Mouse (Mus musculus) right cerebral cortex, postnatal 10 days (tissue): ENCODE results near the gene Efna3.

ENCODE experiments used
- DNase-seq, 2 experiments: peaks; one replicate each; pipeline ENCODE4 v3.0.0; 2021; ENCODE audit warnings: low spot score in 2 of 2

Gene Efna3

DNA sequence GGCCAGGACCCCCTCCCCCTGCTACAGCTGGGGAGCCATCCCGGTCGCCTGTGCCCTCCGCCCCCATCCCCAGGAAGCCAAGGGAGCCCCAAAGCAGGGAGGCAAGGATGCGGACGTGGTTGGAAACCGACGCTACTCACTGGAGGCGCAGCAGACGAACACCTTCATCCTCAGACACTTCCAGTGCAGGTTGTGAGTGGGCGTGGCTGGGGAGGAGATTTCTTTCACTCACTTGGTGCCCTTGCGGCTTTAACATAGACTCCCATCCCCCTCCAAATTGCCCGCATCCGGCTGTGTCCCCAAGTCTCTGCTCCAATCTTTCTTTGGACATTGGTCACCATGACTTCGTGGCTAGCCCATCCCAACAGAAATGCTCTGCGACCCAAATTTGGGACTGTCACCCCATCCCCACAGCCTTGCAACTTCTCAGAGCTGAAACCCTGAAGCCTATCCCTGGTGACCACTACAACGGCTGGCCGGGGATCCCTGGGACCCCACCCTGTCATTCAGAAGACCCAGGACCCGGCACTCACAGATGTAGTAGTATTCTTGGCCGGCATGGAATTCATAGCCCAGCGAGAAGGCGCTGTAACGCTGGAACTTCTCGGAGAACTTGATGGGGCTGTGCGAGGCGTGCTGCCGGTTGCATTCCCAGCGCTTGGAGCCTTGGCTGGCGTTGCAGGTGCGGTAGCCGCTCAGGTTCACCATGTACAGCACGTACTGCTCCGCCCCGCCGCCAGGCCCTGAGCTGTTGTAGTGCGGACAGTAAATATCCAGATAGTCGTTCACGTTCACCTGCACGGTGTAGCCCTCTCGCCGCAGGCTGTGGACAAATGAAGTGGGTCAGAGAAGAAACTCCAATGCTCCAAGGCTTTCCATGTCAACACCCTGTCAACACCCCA, 6.6 kb downstream of the Efna3 start:
- peak in 1 of 2 experiments; percentile 53 for DNase-seq

DNA sequence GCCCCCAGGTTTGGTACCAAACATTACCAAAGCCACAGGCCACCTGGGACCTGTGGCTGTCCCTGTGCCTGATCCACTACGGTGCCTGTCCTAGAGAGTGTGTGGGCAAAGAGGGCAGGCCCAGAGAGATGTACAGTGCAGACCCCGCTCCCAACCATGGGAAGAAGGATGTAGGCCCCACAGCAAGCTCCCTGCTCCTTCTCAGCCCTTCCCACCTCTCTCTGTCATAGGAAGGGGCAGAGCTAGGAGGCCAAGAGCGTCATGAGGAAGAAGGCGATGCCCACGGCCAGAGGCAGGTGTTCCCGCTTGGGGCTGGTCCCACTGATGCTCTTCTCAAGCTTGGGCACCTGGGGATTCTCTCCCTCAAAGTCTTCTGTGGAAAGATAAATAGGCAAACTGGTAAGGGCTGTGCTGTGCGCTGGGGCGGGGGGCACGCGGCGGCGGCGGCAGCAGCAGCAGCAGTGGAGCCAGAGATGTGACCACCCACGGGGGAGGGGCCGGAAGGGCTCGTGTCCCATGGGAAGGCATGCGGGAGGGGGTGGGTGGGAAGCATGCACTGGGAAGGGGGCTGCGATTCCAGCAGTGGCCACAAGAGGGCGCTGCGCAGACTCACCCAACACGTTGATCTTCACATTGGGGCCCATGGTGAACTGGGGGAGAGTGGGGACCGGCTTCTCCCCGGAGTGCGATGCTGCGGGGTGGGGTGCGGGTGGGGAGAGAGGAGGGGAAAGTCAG, 7.4 kb downstream of the Efna3 start:
- DNase-seq = peak; percentile 82 to 86

DNA sequence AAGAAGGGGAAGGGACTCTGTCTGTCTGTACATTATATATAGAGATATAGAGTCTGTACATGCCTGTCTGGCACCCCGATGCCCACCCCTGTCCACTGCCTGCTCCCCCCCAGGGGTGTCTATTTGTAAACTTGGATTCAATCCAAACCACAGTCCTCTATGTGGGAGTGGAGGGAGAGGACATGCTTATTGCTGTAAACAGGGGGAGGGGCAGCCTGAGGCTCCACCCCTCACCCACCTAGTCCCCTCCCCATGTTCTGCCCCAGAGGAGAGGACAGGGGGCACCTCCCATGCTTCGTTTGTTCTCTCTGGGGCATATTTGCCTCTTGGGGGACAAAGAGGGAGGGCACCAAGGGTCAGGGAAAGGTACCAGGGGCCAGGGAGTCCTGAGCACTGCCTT, 8.0 kb downstream of the Efna3 start:
- DNase-seq = no peak

DNA sequence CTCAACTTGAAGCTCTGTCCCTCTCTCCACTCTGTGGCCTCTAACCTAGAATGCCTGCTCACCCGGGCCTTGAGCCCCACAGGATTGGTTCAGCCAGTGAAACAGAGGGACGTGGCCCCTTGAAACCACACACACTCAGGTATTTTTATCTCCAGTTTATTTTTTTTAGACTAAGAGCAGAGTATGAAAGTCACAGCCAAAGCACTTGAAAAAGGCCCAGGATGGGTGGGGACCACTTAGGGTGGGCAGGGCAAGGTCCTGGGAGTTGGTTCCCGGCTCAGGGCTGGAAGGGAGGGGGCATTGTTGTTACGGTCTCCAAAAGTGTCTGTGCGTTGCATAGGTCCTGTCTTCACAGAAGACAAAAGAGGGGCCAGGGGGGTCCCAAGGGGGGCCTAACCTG, 8.4 kb downstream of the Efna3 start:
- no peak for DNase-seq

DNA sequence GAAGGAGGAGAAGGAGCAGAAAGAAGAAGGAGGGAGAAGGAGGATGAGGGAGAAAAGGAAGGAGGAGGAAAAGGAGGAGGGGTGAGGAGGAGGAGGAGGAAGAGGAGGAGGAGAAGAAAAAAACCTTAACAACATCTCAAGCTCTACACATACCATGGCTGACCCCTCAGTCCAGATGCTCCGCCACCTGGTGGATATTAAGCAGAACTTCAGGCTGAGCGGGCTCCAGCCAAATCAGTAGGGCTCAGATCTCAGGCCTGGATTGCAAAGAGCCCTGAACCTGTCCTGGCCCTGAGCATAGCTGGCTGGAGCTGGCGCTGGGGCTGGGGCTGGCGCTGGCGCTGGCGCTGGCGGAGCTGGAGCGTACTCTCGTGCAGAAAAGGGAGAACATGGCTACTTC, 14.7 kb downstream of the Efna3 start:
- DNase-seq = peak; percentile 56 to 63

DNA sequence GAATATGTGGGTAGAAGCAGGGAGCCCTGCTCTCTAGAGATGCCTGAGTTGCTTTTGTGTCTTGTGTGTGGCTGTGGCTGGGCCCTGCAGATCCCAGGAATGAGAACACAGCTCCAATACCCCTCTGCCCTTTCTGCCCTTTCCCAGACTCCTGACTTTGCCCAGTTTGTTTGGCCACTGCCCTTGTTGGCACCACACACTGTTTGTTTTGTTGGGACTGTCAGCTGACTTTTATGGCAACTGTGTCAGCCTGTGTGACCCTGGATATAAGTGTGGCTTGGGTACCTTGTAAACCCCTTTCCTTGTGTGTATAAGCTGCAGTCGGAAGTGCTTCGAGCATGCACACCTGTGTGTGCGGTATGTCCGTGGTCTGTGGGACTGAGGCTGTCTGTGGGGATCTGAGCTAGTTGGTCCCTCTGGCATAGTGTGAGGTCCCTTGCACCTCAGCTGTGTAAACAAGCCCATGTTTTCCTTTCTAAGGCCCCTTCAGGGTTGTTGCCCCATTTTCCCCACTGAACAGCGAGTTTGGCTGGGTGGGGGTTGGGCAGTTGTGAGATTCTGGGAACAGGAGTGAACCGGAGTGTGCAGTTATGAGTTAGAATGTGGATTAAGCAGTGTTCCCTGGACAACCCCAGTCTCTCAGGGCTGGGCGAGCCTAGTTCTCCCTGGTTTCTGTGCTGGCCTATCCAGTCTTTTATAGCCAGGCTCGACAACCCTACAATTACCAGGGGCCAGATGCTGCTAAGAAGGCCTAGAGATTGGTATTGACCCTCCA, 17.0 kb downstream of the Efna3 start:
- DNase-seq = no peak

DNA sequence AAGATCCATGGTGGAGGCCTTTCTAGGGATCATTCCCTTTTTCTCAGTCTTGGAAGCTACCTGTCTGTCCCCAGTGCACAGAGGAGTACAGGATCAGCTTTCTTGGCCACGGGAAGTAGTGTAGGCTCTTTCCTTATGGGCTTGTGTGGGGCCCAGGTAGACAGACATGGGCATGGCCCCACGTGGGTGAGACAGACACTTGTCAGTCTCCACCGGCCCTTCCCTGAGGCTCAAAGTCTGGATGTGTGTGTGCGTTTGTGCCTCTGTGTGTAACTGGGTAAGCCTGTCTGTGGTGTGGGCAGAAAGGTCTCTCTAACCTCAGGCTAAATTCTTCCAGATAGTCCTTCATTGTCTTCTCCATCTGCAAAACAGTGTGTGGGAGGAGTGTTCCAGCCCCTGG, 17.7 kb downstream of the Efna3 start:
- no peak for DNase-seq

DNA sequence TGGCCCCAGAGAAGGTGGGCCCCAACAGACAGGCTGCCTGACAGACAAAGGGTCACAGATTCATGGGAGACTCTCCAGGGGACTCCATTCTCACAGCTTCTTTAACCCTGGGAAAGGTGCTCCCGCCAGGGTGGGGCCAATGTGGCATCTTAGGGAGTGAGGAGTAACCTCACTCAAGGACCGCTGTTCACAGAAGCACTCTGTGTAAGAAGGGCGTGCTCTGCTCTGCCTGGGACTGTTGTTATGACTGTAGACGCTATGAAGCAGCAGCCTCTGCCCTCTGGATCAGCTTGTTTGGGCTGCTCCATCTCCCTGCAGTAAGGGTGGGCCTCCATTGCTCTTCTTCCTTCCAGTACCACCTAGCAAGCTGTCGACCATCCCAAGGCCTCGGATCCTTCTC, 18.3 kb downstream of the Efna3 start:
- DNase-seq = no peak

DNA sequence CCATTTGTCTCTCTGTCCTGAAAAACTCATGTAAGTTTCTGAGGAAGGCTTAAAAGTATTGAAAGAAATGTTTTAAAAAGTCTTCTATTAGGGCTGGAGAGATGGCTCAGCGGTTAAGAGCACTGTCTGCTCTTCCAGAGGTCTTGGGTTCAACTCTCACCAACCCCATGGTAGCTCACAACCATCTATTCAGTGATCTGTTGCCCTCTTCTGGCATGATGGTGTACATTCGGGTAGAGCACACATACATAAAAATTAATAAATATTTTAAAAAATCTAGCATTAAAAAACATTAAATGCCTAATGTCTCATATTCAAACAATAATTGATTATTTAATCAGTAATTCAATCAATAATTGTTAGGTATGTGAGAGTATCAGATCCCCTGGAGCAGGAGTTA, 22.3 kb downstream of the Efna3 start:
- DNase-seq = no peak

DNA sequence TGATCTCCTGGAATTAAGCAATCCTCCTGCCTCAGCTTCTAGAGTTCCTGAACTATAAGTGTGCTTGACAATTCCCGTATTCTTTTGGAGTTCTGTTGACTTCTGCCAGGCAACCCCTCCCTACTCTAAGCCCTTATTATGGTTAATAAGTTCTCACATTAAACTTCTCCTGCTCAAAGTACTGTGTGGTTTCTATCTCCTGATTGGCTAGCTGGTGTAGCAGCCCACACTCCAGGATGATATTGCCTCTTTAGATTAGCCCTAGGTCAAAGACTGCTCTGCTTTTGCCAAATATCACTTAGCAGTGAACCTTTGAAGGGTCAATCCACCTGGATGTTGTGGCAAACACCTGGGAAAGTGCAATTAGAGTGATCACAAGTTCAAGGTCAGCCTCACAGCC, 22.7 kb downstream of the Efna3 start:
- DNase-seq = no peak

DNA sequence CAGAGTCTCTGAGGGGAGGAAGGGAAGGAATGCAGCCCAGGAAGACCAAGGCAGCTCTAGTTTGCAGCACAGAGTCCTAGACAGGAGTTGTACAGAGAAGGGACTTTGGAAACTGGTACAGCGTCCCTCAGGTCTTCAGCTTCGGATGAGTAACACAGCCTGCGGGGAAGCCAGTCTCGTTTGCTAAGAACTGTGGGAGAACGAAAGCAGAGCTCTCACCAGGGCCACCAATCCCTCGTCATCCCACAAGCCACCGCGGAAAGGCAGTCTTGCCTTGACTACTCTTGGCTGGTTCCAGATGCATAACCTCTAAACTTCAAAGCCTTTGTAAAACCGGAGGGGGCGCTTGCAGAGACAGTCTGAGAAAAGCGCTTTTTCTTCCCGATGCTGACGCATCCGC, 23.3 kb downstream of the Efna3 start:
- DNase-seq = peak; percentile 54 to 60

DNA sequence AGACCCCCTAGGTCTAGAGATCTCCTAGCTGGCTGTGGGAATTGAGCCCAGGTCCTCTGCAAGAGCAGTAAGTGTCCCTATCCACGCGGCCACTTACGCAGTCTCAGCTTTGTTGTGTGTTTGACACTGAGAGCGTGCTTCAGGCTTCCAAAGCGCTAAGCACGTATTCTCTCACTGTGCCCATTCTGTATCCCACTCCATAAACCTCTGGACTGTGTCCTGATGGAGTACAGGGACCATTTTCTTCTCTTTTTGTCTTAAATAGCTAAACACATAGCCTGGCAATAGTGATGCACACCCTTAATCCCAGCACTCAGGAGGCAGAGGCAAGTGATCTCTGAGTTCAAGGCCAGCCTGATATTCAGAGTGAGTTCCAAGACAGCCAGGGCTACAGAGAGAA, 23.9 kb downstream of the Efna3 start:
- DNase-seq = no peak

DNA sequence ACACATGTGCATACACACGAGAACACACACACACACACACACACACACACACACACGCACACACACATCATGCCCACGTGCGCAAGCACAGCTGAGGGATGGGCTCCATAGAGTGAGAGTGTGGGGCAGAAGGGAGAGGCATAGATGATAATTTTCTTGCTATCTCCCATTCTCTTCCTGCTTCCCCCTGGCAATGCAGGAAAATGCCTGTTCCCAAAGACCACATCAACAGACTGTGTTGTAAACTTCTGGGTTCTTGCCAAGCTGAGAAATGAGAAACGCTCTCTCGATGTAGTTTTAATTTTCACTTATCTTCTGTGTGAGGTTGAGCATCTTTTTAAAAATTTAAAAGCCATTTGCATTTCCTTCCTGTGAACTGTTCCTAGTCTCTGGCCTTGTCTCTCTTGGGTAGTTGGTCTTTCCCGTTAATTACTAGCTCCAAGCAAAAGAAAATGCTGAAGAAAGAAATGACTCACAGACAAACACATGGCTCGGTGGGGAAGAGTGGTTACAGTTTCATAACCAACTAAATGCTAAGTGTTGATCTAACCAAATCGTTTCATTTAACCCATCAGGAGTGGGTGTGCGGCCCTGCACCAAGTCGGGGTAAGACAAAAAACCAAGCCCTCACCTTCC, 25.9 kb downstream of the Efna3 start:
- no peak for DNase-seq

DNA sequence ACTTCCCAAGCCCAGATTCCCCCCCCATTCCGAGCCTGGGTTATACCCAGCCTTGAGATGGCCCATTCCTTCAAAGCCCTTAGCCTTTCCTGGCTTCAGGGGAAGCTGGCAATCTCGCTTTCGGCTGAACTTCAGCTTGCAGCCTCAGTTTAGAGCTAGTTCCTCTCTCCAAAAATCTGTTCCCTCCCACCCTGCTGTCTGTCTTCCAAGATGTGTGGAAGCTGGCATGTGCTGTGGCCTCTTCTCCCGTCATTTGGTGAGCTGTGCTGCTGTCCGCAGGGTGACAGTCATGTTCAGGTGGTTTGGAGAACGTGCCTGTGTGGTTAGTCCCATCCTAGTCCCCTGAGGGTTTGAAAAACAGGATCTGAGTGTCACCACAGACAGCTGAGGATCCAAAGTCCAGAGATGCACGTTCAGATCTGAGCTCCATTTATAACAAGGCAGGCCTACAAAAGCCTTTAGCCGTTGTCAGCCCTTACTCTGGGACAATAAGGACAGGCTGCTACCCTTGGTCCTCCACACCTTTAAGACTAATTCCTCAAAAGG, 27.0 kb downstream of the Efna3 start:
- DNase-seq = no peak

DNA sequence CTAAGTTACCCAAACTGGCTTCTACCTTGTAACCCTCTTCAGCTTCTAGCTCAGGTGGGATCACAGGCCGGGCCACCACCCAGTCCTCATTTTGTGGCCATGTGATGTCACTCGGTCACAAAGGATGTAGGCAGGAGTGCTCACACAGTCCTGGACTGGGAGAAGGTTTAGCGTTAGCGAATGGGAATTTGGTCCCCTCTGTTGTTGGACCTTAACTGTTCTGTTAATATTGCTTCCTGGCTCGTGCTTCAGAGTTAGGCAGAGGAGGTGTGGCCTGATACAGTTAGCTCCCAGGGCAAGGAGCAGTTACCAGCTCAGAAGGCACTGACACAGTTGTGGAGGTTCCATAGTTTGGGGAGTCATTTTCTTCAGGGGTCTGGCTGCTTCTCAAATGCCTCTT, 28.6 kb downstream of the Efna3 start:
- DNase-seq = no peak

DNA sequence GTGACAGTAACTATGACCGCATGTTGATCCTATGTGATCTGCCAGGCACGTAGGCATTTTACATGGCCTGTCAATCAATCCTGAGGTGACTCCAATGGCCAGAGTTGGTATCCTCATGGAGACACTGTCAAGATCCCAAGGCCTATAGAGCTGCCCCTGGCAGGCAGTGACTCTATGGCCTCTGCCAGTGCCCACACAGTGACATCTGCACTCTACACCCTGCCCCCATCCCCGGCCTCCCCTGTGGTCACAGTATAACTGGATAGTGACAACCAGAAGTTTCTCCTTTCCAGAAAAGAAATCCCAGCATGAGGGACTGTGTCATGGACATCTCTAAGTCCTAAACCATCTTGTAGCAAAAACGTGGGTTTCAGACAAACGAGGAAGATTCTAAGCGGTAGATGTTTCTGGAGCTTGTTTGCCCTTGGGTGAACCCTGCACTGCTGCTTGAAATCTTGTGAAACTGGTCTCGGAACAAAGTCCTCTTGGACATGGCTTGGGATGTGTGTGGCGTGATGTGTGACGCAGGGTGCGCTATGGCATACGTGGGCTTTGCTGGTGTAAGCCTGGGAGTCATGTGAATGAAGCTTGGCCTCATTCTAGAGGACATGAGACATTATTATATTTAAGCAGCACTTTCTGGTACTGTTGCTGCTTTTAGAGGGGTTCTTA, 29.4 kb downstream of the Efna3 start:
- DNase-seq = no peak

DNA sequence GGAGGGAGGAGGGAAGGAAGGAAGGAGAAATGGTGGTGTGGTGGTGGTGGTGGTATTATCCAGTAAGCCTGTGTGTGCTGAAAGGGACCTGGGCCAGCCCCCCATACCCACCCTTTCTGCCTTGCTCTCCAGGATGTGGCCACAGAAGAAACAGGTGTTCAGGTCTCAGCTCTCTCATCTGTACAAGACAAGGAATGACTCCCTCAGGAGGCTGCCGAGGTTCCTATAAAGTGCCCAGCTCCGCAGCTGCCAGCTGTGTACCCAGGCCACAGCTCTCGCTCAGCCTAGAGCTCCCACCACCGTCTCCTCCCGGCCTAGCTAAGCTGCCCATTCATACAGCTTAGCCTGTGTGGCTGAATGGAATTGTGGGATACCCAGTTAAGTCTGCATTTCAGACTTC, 30.5 kb downstream of the Efna3 start:
- no peak for DNase-seq

DNA sequence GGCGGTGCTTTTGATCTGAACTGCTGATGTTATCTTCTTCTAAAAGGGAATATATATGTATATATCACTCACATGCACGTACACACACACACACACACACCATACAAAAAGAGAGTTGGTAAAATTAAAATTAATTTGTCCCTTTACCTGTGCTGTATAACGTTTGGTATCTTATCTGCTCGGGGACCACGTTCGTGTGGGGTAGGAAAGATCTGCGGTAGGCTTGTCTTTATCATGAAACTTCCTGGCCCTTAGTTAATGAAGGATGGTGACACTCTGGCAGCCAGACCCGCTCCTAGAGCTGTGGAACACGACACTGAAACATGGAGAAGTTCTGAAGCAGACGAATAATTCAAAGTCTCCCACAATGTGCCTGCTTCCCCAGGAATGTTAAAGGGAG, 30.9 kb downstream of the Efna3 start:
- DNase-seq = no peak

DNA sequence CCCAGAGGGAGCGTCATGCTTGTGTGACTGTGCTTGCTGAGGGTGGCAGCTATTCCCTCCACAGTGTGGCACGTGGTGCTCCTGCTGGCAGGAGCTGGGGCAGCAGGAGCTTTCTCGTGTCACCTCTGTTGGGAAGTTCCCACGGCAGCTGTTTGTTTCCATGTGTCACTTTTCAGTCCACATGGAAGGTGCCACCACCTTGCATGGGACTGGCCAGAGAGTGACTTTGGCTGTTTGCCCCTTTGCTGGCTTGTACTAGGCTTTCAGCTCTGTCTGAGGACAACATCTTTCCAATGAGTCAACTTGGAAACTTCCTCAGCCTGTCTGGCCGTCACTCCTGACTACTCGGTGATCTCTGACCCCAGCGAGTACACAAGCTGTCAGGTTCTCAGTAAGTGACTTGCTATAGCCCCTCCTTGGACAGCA, 34.2 kb downstream of the Efna3 start:
- DNase-seq = no peak

DNA sequence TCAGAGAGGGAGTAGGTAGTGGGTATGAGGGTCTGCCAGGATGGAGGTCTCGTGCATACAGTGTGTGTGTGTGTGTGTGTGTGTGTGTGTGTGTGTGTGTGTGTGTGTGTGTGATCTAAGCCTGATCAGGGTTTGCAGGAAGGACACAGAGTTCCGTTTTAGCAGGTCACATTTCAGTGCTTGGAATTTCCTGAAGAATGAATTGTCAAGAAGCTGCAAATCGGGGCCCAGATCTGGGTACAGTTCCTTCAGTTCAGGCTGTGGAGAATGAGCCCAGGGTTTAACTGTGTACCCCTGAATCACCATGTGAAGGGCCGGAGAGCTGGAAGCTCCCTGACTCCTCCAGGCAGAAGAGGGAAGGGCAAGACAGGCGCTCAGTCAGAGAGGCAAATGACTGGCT, 35.5 kb downstream of the Efna3 start:
- DNase-seq = no peak

DNA sequence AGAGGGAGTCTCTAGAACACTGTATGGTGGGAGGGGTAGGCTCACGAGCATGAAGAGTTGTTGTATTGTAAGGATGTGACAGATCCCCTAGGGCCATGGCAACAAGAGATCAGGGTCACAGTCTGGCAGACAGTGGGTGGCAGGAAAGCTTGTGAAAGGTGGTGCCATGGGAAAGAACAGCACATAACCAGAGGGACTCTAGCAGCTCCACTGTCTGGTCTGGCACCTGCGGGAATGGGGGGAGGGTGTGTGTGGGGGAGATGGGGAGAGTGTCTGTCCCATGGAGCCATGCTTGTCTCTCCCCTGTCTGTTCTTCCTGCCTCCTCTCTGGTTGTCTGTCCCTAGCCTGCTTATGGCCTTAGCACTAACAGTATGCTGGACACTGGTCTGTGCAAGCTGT, 37.2 kb downstream of the Efna3 start:
- no peak for DNase-seq
